Mouse (Mus musculus): ENCODE measurements at regions not wholly inside any gene's neighbourhood (a gene's known extent, or its start where the extent isn't known, plus 50 kb on each side); places are given as distances from the start of the nearest gene placed in this dataset.
A peak's percentile ranks its signal among the peaks of the same experiment; 100 is the strongest.

- H3K36me3 ChIP-seq (ENCODE audit: insufficient read depth) = no peaks in the 10 kb centered on the region
- WGBS = 86% methylated on average over 7 of the region's 7 CpGs
- no peak overlapping the region for H3K4me2 ChIP-seq
- H3K27me3 ChIP-seq (ENCODE audit: insufficient read depth, low read length) = no peaks in the 10 kb centered on the region
- H3K4me3 ChIP-seq (ENCODE audit: low read depth, low read length) = no peak overlapping the region
- H3K9ac ChIP-seq = no peak overlapping the region
- ATAC-seq (ENCODE audit: insufficient read depth) = no peak
- no peak for TF ChIP-seq CTCF (IDR thresholded peaks at IDR 0.05; ENCODE audit: low read depth)
- no peak for DNase-seq
- H3K27ac ChIP-seq (ENCODE audit: low read depth) = no peak overlapping the region
- no peaks in the 10 kb centered on the region for H3K4me1 ChIP-seq (ENCODE audit: insufficient read depth)
- no peaks in the 10 kb centered on the region for H3K9me3 ChIP-seq (ENCODE audit: low read depth, low read length)
Measured at GRCm38 (mm10) chr13:6109018-6109657, 247.9 kb downstream of the Klf6 start.

GRCm38 (mm10) chr13:6119703-6120102 is 258.4 kb downstream of the Klf6 start:
- H3K4me2 ChIP-seq = no peak overlapping the region
- ATAC-seq (ENCODE audit: insufficient read depth) = no peak
- 78% methylated on average over 1 of the region's 1 CpGs for WGBS
- TF ChIP-seq CTCF (IDR thresholded peaks at IDR 0.05; ENCODE audit: low read depth) = no peak
- H3K4me3 ChIP-seq (ENCODE audit: low read depth, low read length) = no peak overlapping the region
- H3K27me3 ChIP-seq (ENCODE audit: insufficient read depth, low read length) = no peaks in the 10 kb centered on the region
- no peaks in the 10 kb centered on the region for H3K4me1 ChIP-seq (ENCODE audit: insufficient read depth)
- DNase-seq = no peak
- H3K9ac ChIP-seq = no peak overlapping the region
- H3K36me3 ChIP-seq (ENCODE audit: insufficient read depth) = no peaks in the 10 kb centered on the region
- H3K27ac ChIP-seq (ENCODE audit: low read depth) = no peak overlapping the region
- H3K9me3 ChIP-seq (ENCODE audit: low read depth, low read length) = no peaks in the 10 kb centered on the region

- no peak overlapping the region for H3K27ac ChIP-seq (ENCODE audit: low read depth)
- H3K36me3 ChIP-seq (ENCODE audit: insufficient read depth) = no peaks in the 10 kb centered on the region
- ATAC-seq (ENCODE audit: insufficient read depth) (no peak), DNase-seq (no peak)
- no peaks in the 10 kb centered on the region for H3K27me3 ChIP-seq (ENCODE audit: insufficient read depth, low read length)
- no peaks in the 10 kb centered on the region for H3K4me1 ChIP-seq (ENCODE audit: insufficient read depth)
- TF ChIP-seq CTCF (IDR thresholded peaks at IDR 0.05; ENCODE audit: low read depth) = no peak
- 84% methylated on average over 1 of the region's 1 CpGs for WGBS
- H3K4me2 ChIP-seq = no peak overlapping the region
- no peaks in the 10 kb centered on the region for H3K9me3 ChIP-seq (ENCODE audit: low read depth, low read length)
- no peak overlapping the region for H3K4me3 ChIP-seq (ENCODE audit: low read depth, low read length)
- no peak overlapping the region for H3K9ac ChIP-seq
Measured at GRCm38 (mm10) chr13:6127311-6127710, 266.0 kb downstream of the Klf6 start.

- no peak; the same call in 1 of the 2 replicates for ATAC-seq (ENCODE audit: insufficient read depth)
- 72% methylated on average over 1 of the region's 1 CpGs for WGBS
- Histone ChIP-seq H3K4me3 (ENCODE audit: low read depth, low read length) (no peak overlapping the region), H3K4me1 (ENCODE audit: insufficient read depth) (no peaks in the 10 kb centered on the region), H3K36me3 (ENCODE audit: insufficient read depth) (no peaks in the 10 kb centered on the region), H3K4me2 (no peak overlapping the region), H3K27me3 (ENCODE audit: insufficient read depth, low read length) (no peaks in the 10 kb centered on the region), H3K9ac (no peak overlapping the region), H3K9me3 (ENCODE audit: low read depth, low read length) (no peaks in the 10 kb centered on the region), H3K27ac (ENCODE audit: low read depth) (no peak overlapping the region)
- no peak for TF ChIP-seq CTCF (IDR thresholded peaks at IDR 0.05; ENCODE audit: low read depth)
- DNase-seq = peak; percentile 34
Measured at GRCm38 (mm10) chr13:6128903-6129302, 267.6 kb downstream of the Klf6 start.

GRCm38 (mm10) chr13:6131363-6131762 is 270.1 kb downstream of the Klf6 start:
- Histone ChIP-seq H3K9me3 (ENCODE audit: low read depth, low read length) (no peaks in the 10 kb centered on the region), H3K4me2 (no peak overlapping the region), H3K27ac (ENCODE audit: low read depth) (no peak overlapping the region), H3K4me3 (ENCODE audit: low read depth, low read length) (no peak overlapping the region), H3K9ac (no peak overlapping the region), H3K27me3 (ENCODE audit: insufficient read depth, low read length) (no peaks in the 10 kb centered on the region), H3K4me1 (ENCODE audit: insufficient read depth) (no peaks in the 10 kb centered on the region), H3K36me3 (ENCODE audit: insufficient read depth) (no peaks in the 10 kb centered on the region)
- no peak for TF ChIP-seq CTCF (IDR thresholded peaks at IDR 0.05; ENCODE audit: low read depth)
- WGBS = 62% methylated on average over 2 of the region's 2 CpGs
- DNase-seq = no peak
- ATAC-seq (ENCODE audit: insufficient read depth) = no peak

- DNase-seq = no peak
- Histone ChIP-seq H3K9me3 (ENCODE audit: low read depth, low read length) (no peaks in the 10 kb centered on the region), H3K4me3 (ENCODE audit: low read depth, low read length) (no peak overlapping the region), H3K36me3 (ENCODE audit: insufficient read depth) (no peaks in the 10 kb centered on the region), H3K9ac (no peak overlapping the region), H3K4me2 (no peak overlapping the region), H3K4me1 (ENCODE audit: insufficient read depth) (no peaks in the 10 kb centered on the region), H3K27ac (ENCODE audit: low read depth) (no peak overlapping the region), H3K27me3 (ENCODE audit: insufficient read depth, low read length) (no peaks in the 10 kb centered on the region)
- ATAC-seq (ENCODE audit: insufficient read depth) = no peak
- WGBS = 29% methylated on average over 4 of the region's 4 CpGs
- no peak for TF ChIP-seq CTCF (IDR thresholded peaks at IDR 0.05; ENCODE audit: low read depth)
Measured at GRCm38 (mm10) chr13:6137170-6137569, 275.9 kb downstream of the Klf6 start.

GRCm38 (mm10) chr13:6142771-6143170 is 281.5 kb downstream of the Klf6 start:
- DNase-seq = no peak
- Histone ChIP-seq H3K27ac (ENCODE audit: low read depth) (no peak overlapping the region), H3K9ac (no peak overlapping the region), H3K27me3 (ENCODE audit: insufficient read depth, low read length) (no peaks in the 10 kb centered on the region), H3K9me3 (ENCODE audit: low read depth, low read length) (no peaks in the 10 kb centered on the region), H3K4me1 (ENCODE audit: insufficient read depth) (no peaks in the 10 kb centered on the region), H3K4me2 (no peak overlapping the region), H3K36me3 (ENCODE audit: insufficient read depth) (no peaks in the 10 kb centered on the region), H3K4me3 (ENCODE audit: low read depth, low read length) (no peak overlapping the region)
- 46% methylated on average over 2 of the region's 2 CpGs for WGBS
- no peak for TF ChIP-seq CTCF (IDR thresholded peaks at IDR 0.05; ENCODE audit: low read depth)
- no peak for ATAC-seq (ENCODE audit: insufficient read depth)

- DNase-seq = no peak
- Histone ChIP-seq H3K27ac (ENCODE audit: low read depth) (no peak overlapping the region), H3K9ac (no peak overlapping the region), H3K4me3 (ENCODE audit: low read depth, low read length) (no peak overlapping the region), H3K9me3 (ENCODE audit: low read depth, low read length) (no peaks in the 10 kb centered on the region), H3K27me3 (ENCODE audit: insufficient read depth, low read length) (no peaks in the 10 kb centered on the region), H3K4me1 (ENCODE audit: insufficient read depth) (no peaks in the 10 kb centered on the region), H3K4me2 (no peak overlapping the region), H3K36me3 (ENCODE audit: insufficient read depth) (no peaks in the 10 kb centered on the region)
- TF ChIP-seq CTCF (IDR thresholded peaks at IDR 0.05; ENCODE audit: low read depth) = no peak
- ATAC-seq (ENCODE audit: insufficient read depth) = no peak
- WGBS = 74% methylated on average over 4 of the region's 4 CpGs
Measured at GRCm38 (mm10) chr13:6153657-6154056, 292.4 kb downstream of the Klf6 start.
